ENCODE assay signal across 14 mouse cellular contexts in genomic region chr5:112600309-112600939, GRCm38 (mm10). TPM values are rescaled to one million over a fixed set of nuclear protein-coding genes. Genes with fewer than 3 reads are reported as not detected.
A peak's percentile ranks its signal among the peaks of the same experiment; 100 is the strongest.
DNase-seq lines count a peak whose midpoint lies in the region; ATAC-seq and TF ChIP-seq lines count a peak whose summit lies in the region.
"Had no signal": no experiment of that assay in that cellular context is flagged by ENCODE, and none has a peak within 500 bp of the region (broad histone marks: within the 10 kb centered on the region; RNA-seq: fewer than 3 reads in every experiment).

No protein-coding gene starts in this region.

- no peaks in the 10 kb centered on the region for H3K27me3 ChIP-seq in forebrain, embryonic 15.5 days
- no peaks in the 10 kb centered on the region for H3K27me3 ChIP-seq in forebrain, embryonic 11.5 days (ENCODE audit: control insufficient read depth, insufficient read depth, low read length)
- H3K27me3 ChIP-seq in midbrain, embryonic 14.5 days (ENCODE audit: control insufficient read depth, insufficient read depth, low read length) = no peaks in the 10 kb centered on the region
- H3K27me3 ChIP-seq in midbrain, embryonic 13.5 days = peaks cover 4% of the 10 kb centered on the region; the same call in 1 of the 2 replicates
- no peaks in the 10 kb centered on the region for H3K27me3 ChIP-seq in forebrain, postnatal 0 days (ENCODE audit: insufficient read depth, low read length)
- H3K27me3 ChIP-seq: liver, embryonic 12.5 days had no signal

- H3K36me3 ChIP-seq in forebrain, embryonic 15.5 days = no peaks in the 10 kb centered on the region
- no peaks in the 10 kb centered on the region for H3K36me3 ChIP-seq in forebrain, embryonic 11.5 days (ENCODE audit: control insufficient read depth, insufficient read depth, low read length)
- no peaks in the 10 kb centered on the region for H3K36me3 ChIP-seq in midbrain, embryonic 14.5 days (ENCODE audit: control insufficient read depth, insufficient read depth, low read length)
- no peaks in the 10 kb centered on the region for H3K36me3 ChIP-seq in midbrain, embryonic 13.5 days
- no peaks in the 10 kb centered on the region for H3K36me3 ChIP-seq in forebrain, postnatal 0 days (ENCODE audit: insufficient read depth)
- H3K36me3 ChIP-seq: G1E; heart, embryonic 12.5 days; liver, embryonic 12.5 days had no signal

- intact Hi-C loops in gastrocnemius, postnatal 14 days (cut with DNase I; ENCODE audit: low total_unique reads) = no loop called here

- no peak for ATAC-seq in forebrain, embryonic 15.5 days (replicated peaks)
- no peak for ATAC-seq in forebrain, embryonic 11.5 days (replicated peaks; ENCODE audit: low FRiP score)
- no peak for ATAC-seq in midbrain, embryonic 14.5 days (ENCODE audit: low FRiP score, low TSS enrichment)
- no peak for ATAC-seq in midbrain, embryonic 13.5 days
- peak; percentile 53; the same call in 1 of the 2 replicates for ATAC-seq in forebrain, postnatal 0 days
- ATAC-seq: liver, embryonic 12.5 days had no signal

- H3K4me3 ChIP-seq in forebrain, embryonic 15.5 days = no peak overlapping the region
- H3K4me3 ChIP-seq in forebrain, embryonic 11.5 days (ENCODE audit: low read depth, low read length) = no peak overlapping the region
- H3K4me3 ChIP-seq in midbrain, embryonic 14.5 days (replicated peaks; ENCODE audit: low read depth, low read length) = no peak overlapping the region
- no peak overlapping the region for H3K4me3 ChIP-seq in midbrain, embryonic 13.5 days (replicated peaks)
- no peak overlapping the region for H3K4me3 ChIP-seq in forebrain, postnatal 0 days (ENCODE audit: low read depth, low read length)
- H3K4me3 ChIP-seq: heart, embryonic 12.5 days; liver, embryonic 12.5 days had no signal

- no peak overlapping the region for H3K9ac ChIP-seq in forebrain, embryonic 15.5 days (replicated peaks)
- H3K9ac ChIP-seq in forebrain, embryonic 11.5 days (ENCODE audit: low read length) = no peak overlapping the region
- H3K9ac ChIP-seq in midbrain, embryonic 14.5 days (replicated peaks; ENCODE audit: low read length) = no peak overlapping the region
- H3K9ac ChIP-seq in midbrain, embryonic 13.5 days (replicated peaks) = no peak overlapping the region
- peak overlapping the region; percentile 25; the same call in 1 of the 2 replicates for H3K9ac ChIP-seq in forebrain, postnatal 0 days
- H3K9ac ChIP-seq: heart, embryonic 12.5 days; liver, embryonic 12.5 days had no signal

- no peak for DNase-seq in forebrain, embryonic 11.5 days (ENCODE audit: low spot score)
- DNase-seq in midbrain, embryonic 14.5 days = no peak
- DNase-seq in cerebellum, adult 11-12 months = peak; percentile 98
- peak; percentile 64 for DNase-seq in forebrain, postnatal 0 days
- DNase-seq in c-Kit-positive CD71-positive TER-119-positive erythroid progenitor cells, embryonic 14.5 days (ENCODE audit: low spot score) = no peak
- no peak for DNase-seq in gastrocnemius, postnatal 14 days
- DNase-seq: gastrocnemius, postnatal 36 days; kidney, postnatal 36 days had no signal

- H3K4me2 ChIP-seq in forebrain, embryonic 15.5 days (replicated peaks) = no peak overlapping the region
- no peak overlapping the region for H3K4me2 ChIP-seq in forebrain, embryonic 11.5 days (ENCODE audit: low read depth, low read length, severe bottlenecking)
- no peak overlapping the region for H3K4me2 ChIP-seq in midbrain, embryonic 14.5 days (ENCODE audit: low read length)
- no peak overlapping the region for H3K4me2 ChIP-seq in midbrain, embryonic 13.5 days (replicated peaks)
- H3K4me2 ChIP-seq in forebrain, postnatal 0 days (ENCODE audit: low read depth) = no peak overlapping the region
- H3K4me2 ChIP-seq: heart, embryonic 12.5 days; liver, embryonic 12.5 days had no signal

- no peaks in the 10 kb centered on the region for H3K9me3 ChIP-seq in forebrain, embryonic 15.5 days
- no peaks in the 10 kb centered on the region for H3K9me3 ChIP-seq in forebrain, embryonic 11.5 days (ENCODE audit: control insufficient read depth, low read length)
- no peaks in the 10 kb centered on the region for H3K9me3 ChIP-seq in midbrain, embryonic 14.5 days (ENCODE audit: control insufficient read depth, low read length)
- H3K9me3 ChIP-seq in midbrain, embryonic 13.5 days = no peaks in the 10 kb centered on the region
- no peaks in the 10 kb centered on the region for H3K9me3 ChIP-seq in forebrain, postnatal 0 days (ENCODE audit: low read length)
- H3K9me3 ChIP-seq: heart, embryonic 12.5 days; liver, embryonic 12.5 days had no signal

- TF ChIP-seq CTCF in forebrain, postnatal 0 days (IDR thresholded peaks at IDR 0.05; ENCODE audit: low read depth) = no peak

- WGBS in forebrain, embryonic 15.5 days = 31% methylated on average over 11 of the region's 11 CpGs
- WGBS in forebrain, embryonic 11.5 days = 62% methylated on average over 11 of the region's 11 CpGs
- 49% methylated on average over 11 of the region's 11 CpGs for WGBS in midbrain, embryonic 14.5 days
- 56% methylated on average over 11 of the region's 11 CpGs for WGBS in midbrain, embryonic 13.5 days
- 17% methylated on average over 11 of the region's 11 CpGs for WGBS in forebrain, postnatal 0 days

- peaks cover 50% of the 10 kb centered on the region for H3K4me1 ChIP-seq in forebrain, embryonic 15.5 days
- H3K4me1 ChIP-seq in forebrain, embryonic 11.5 days (replicated peaks; ENCODE audit: control insufficient read depth, insufficient read depth, low read length) = peaks cover 1% of the 10 kb centered on the region; the same call in 1 of the 2 replicates
- peaks cover 14% of the 10 kb centered on the region for H3K4me1 ChIP-seq in midbrain, embryonic 14.5 days (ENCODE audit: control insufficient read depth, insufficient read depth, low read length)
- H3K4me1 ChIP-seq in midbrain, embryonic 13.5 days (replicated peaks) = peaks cover 39% of the 10 kb centered on the region
- peaks cover 7% of the 10 kb centered on the region for H3K4me1 ChIP-seq in forebrain, postnatal 0 days (ENCODE audit: insufficient read depth)
- H3K4me1 ChIP-seq: heart, embryonic 12.5 days; liver, embryonic 12.5 days had no signal

- H3K27ac ChIP-seq in forebrain, embryonic 15.5 days (replicated peaks) = peak overlapping the region; percentile 84
- H3K27ac ChIP-seq in forebrain, embryonic 11.5 days (ENCODE audit: low read depth, low read length) = no peak overlapping the region
- 0 out of 2 replicates have a peak overlapping the region, but pooled peaks have one; percentile 20 for H3K27ac ChIP-seq in midbrain, embryonic 14.5 days (replicated peaks; ENCODE audit: low read depth, low read length)
- H3K27ac ChIP-seq in midbrain, embryonic 13.5 days = no peak overlapping the region
- peak overlapping the region; percentile 62; the same call in 1 of the 2 replicates for H3K27ac ChIP-seq in forebrain, postnatal 0 days (ENCODE audit: low read depth, low read length)
- H3K27ac ChIP-seq: liver, embryonic 12.5 days had no signal

RNA-seq across cellular contexts. Expression of gene Sez6l, which starts 23.4 kb away (rescaled TPM):
- 33.1 and 33.3 TPM in 2 replicates for polyA plus RNA-seq in forebrain, embryonic 15.5 days (2015; fragmentation: Nextera tagmentation; extraction: Ambion mirVana)
- polyA plus RNA-seq in forebrain, embryonic 11.5 days (2014; fragmentation: Nextera tagmentation; extraction: Ambion mirVana) = 4.8 and 5.8 TPM in 2 replicates
- 46.3 and 49.9 TPM in 2 replicates for polyA plus RNA-seq in midbrain, embryonic 14.5 days (2014; fragmentation: Nextera tagmentation; extraction: Ambion mirVana)
- 41.6 and 42.0 TPM in 2 replicates for polyA plus RNA-seq in midbrain, embryonic 13.5 days (2015; fragmentation: Nextera tagmentation; extraction: Ambion mirVana)
- 46.3 and 73.8 TPM in 2 replicates for total RNA-seq in forebrain, postnatal 0 days (2014; rRNA removed)
- polyA plus RNA-seq in forebrain, postnatal 0 days (2015; fragmentation: Nextera tagmentation; extraction: Ambion mirVana) = 28.3 and 48.4 TPM in 2 replicates
- total RNA-seq in gastrocnemius, postnatal 14 days (2021) = under 1 TPM; 0.16 to 0.24 TPM
- polyA plus RNA-seq: C2C12, G1E had no signal

Comparison
In these comparisons a context has a peak if more than half of its experiments do, and no peak if none do; other contexts are left out.
1. H3K27ac ChIP-seq: peak in forebrain, embryonic 15.5 days (single experiment), midbrain, embryonic 14.5 days (single experiment) and forebrain, postnatal 0 days (single experiment); none in forebrain, embryonic 11.5 days (single experiment) and midbrain, embryonic 13.5 days (single experiment).
2. DNase-seq: peak in cerebellum, adult 11-12 months (single experiment) and forebrain, postnatal 0 days (single experiment); none in forebrain, embryonic 11.5 days (single experiment), midbrain, embryonic 14.5 days (single experiment), c-Kit-positive CD71-positive TER-119-positive erythroid progenitor cells, embryonic 14.5 days (single experiment) and gastrocnemius, postnatal 14 days (single experiment).